Mouse (Mus musculus): Measurements from ENCODE around the gene Ndufs1.
"Not testable (repeated sequence)": the region's sequence is repeated elsewhere in the genome, so short reads cannot be mapped to it uniquely, and the experiment has no call there.

Ndufs1 gene

DNA sequence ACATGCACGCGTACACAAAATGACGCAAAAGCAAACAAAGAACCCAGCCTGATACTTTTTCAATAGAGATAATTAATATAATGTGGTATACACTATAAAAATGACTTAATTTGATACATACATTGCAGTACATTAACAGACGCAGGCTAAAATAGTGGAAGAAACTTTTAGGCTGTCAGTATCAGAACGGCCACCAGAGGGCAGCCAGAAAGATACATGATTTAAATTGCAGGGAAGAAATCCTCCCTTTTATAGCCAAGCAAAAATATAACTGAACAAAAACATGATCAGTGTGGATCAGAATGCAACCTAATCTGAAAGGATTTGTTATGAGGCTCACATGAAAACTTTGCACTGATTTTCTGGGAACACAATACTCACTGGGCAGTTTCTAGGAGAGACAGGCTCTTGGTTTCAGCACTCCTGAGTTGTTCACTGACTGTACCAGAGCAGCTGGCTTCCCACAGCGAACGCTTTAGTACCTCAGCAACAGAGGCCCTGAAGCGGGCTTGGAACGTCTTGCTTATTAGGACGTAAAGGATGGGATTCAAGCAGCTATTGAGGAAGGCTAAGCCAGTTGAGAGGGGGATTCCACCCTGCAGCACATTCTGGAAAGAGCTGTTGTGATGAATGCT is 6.1 kb upstream of the Ndufs1 start:
- peak; percentile 32 to 71 for DNase-seq (ENCODE audit: low spot score in 2 of 2)

DNA sequence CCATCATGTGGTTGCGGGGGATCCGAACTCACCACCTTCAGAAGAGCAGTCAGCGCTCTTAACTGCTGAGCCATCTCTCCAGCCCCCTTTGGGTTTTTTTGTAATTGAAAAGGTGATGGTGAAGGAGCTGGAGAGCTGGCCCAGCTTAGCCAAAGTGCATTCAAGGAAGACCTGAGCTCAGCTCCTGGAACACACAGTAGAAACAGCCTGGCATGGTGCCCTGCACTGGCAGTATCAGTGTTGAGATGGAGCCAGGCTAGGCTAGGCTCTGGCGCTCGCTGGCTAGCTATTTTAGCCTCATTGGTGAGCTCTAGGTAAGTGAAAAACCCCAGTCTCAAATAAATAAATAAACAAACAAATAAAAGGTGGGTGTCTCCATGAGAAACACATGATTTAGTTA is 5.6 kb upstream of the Ndufs1 start:
- peak in 1 of 2 experiments; percentile 16 for DNase-seq (ENCODE audit: low spot score in 2 of 2)

DNA sequence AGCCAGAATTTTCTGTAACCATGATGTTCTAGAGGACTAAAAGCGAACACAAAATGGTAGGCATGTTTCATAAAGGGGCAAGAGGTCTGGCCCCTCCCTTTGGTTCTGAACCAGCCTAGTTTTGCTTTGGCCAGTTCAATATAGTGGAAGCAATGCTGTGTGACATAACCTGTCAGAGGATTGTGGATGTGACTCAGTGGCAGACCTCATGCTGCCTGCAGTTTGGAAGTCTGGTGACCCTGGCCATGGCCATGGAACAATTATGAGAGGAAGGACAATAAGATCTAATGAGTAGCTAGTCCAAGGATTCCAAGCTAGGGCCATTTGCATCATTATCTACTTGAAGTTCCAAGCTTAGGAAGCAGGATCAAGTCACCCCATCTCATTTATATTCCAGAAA is 4.8 kb upstream of the Ndufs1 start:
- DNase-seq (ENCODE audit: low spot score in 2 of 2): no peak

DNA sequence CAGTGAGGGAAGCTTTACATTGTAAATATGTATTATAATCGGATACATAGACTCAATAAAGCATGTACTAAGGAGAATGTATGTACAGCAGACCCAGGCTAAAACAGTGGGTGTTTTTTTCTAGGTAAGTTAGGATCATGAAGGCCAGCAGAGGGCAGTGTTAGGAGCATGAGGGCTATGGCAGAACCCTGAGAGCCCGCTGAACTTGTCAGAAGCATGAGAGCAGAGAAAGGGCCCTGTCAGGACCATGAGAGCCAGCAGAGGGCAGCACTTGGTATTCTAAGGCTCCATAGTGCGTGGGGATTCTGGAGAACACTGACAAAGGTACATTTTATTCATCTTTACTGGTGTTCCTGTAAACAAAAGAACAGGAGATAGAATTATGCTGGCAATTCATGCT is 4.4 kb upstream of the Ndufs1 start:
- peak; percentile 83 to 95 for DNase-seq (ENCODE audit: low spot score in 2 of 2)

DNA sequence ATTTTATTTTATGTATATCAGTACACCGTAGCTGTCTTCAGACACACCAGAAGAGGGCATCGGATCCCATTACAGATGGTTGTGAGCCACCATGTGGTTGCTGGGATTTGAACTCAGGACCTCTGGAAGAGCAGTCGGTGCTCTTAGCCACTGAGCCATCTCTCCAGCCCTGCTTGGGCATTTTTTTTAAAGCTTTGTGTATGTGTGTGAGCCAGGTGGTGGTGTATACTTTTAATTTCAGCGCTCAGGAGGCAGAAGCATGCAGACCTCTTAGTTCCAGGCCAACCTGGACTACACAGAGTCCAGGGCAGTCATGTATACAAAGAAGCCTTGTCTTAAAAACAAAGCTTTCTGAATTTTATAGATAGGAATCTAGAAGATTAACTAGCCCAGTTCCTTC is 3.9 kb upstream of the Ndufs1 start:
- DNase-seq (ENCODE audit: low spot score in 2 of 2): not testable (repeated sequence)

DNA sequence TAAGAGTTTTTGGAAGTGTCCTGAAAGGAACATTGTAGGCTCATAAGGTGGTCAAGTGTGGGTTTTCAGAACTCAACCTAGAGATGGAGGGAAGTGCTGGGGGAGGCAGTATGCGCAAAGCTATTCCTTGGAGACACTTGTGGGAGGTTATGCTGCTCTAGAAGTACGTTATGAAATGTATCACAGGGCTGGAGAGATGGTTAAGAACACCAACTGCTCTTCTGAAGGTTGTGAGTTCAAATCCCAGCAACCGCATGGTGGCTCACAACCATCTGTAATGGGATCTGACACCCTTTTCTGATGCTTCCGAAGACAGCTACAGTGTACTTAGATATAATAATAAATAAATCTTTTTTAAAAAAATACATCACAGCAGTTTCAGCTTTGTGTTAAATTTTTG is 3.5 kb upstream of the Ndufs1 start:
- no peak for DNase-seq (ENCODE audit: low spot score in 2 of 2)

DNA sequence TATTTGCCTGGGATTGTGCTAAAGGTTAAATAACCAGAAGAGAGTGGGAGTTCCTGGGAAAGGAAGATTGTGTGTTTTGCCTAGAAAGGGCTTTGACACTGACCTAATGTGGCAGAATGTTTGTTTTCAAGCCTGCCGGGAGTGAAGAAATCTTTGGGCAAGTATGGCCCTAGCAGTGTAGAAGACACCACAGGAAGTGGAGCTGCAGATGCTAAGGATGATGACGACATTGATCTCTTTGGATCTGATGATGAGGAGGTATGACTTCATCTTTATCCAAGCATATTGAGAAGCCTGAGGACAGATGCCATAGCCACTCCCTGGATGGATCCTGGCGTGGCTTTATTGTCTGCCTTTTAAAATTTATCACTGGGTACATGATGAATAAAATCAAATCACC is 1.7 kb upstream of the Ndufs1 start:
- no peak for DNase-seq (ENCODE audit: low spot score in 2 of 2)

DNA sequence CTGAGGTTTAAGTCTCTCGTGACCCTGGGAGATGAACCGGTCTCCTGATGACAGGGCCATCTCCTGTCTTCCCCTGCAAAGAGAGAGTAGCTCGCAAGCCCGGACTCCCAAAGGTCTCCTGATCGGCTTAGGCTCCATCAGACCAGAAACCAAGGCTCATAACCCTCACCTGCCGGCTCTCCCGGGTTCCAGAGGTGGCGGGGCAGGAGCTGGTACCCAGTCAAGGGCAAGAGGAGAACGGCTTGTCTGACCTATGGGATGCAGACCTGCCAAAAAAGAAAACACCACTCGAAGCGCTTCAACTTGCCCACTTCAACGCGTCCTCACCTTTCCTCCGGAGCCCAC is 402 bp downstream of the Ndufs1 start:
- no peak for DNase-seq (ENCODE audit: low spot score in 2 of 2)

DNA sequence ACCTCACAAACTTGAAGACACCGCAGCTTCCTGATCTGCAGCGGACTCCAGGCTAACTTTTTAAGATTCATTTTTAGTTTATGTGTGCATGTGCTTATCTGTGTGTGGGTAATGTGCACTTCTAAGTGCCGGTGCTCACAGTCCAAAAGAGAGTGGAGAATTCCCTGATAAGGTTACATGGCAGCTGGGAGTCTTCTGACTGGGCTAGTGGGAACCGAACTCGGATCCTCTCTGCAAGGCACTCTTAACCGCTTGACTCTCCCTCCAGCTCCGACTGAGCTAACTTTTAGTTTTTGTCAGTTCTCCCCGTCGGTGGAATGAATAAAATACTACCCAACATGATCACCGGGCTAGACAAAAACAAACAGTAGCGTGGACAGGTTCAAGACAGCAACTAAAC is 780 bp downstream of the Ndufs1 start:
- peak in 1 of 2 experiments; percentile 54 for DNase-seq (ENCODE audit: low spot score in 2 of 2)

DNA sequence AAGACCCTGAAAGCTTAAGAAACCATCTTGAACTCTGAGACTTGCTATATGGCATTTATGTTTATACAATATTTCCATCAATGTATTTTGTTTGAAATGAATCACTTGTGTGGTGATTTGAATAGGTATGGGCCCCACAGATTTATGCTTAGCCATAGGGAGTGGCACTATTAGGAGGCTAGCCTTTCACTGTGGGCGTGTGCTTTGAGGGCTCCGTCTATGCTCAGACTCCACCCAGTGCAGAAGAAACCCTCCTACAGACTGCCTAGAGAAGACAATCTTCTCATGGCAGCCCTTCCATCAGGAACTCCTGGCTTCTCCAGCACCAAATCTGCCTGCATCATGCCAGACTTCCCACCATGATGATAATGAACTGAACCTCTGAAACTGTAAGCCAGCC is 8.0 kb downstream of the Ndufs1 start:
- DNase-seq (ENCODE audit: low spot score in 2 of 2): no peak

DNA sequence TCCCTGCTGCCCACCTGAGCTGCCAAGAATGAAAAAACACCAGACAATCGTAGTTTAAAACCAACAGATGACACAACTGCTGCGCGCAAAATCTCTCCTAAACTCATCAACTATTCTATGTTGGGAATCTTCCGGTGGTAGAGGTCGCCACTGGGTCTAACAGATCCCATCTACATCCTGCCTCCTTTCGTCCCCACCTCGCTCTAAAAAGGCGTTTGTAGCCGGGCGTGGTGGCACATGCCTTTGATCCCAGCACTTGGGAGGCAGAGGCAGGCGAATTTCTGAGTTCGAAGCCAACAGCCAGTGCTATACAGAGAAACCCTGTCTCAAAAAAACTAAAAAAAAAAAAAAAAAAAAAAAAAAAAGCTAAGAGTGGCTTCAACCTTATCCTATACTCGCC is 36.4 kb downstream of the Ndufs1 start:
- DNase-seq (ENCODE audit: low spot score in 2 of 2): no peak

DNA sequence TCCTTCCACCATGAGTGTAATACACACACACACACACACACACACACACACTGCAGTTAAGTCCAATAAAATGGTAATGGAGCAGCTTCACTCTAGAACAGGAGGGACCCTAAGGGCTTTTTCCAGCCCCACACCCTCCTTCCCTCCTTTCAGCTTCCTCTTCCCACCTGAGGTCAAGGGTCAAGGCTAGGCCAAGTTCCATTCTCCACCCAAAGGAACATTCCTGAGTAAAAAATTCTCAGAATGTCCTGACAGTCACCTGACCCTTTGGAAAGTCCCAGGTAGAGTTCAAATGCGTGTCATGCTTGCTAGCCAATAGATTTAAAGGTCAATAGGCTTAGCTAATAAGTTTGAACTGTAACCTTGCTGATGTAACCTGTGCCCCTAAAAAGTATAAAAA is 38.0 kb downstream of the Ndufs1 start:
- not testable (repeated sequence) for DNase-seq (ENCODE audit: low spot score in 2 of 2)

DNA sequence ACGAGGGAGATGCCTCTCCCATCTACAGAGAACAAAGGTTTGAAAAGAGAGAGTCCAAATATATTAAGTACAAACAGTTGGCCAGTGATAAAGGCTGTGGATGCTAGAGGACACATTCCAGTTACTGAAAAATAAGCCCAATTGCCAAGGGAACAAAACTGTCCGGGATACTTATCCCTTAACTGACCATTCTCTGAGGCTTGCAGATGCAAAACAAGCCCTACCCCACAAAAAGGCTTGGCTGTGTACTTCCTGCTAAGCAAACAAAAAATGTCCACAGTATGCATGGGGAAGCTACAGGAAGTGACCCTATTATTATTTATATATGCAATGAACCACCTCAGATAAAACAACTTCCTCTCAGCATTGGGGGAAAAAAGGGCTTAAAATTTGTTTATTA is 38.7 kb downstream of the Ndufs1 start:
- DNase-seq (ENCODE audit: low spot score in 2 of 2): no peak

DNA sequence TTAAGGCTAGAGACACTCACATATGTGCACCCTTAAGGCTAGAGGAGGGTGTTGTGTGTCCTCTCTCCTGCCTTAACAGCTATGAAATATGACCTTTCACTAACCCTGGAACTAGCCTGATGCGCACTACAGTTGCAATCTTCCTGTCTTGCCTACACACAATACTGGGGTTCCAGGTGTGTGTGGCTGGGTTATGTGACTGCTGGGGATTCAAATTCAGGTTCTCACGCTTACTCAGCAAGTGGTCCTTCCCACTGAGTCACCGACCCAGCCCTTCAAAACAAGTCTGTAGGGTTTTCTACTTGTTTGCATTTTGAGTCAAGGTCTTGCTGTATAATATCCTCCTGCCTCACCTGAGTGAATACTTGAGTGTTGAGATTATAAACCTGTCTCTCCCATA is 42.1 kb downstream of the Ndufs1 start:
- no peak for DNase-seq (ENCODE audit: low spot score in 2 of 2)

DNA sequence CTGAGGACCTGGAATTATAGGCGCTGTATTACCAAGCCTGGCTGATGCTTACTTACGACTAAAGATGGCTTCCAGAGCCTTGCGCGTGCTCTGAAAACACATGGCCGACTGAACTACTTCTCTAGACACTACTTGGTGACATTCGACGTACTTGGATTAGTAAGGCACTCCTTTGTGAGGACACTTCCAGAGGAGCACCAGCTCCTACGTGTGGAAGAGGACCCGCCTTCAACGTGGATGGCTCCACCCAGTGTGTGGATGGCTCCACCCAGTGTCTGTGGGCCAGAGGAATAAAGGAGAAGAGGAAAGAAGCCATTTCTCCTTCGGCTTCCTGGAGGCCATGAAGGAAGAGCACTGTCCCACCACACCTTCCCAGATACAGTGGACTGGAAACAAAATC is 44.9 kb downstream of the Ndufs1 start:
- DNase-seq (ENCODE audit: low spot score in 2 of 2): no peak

DNA sequence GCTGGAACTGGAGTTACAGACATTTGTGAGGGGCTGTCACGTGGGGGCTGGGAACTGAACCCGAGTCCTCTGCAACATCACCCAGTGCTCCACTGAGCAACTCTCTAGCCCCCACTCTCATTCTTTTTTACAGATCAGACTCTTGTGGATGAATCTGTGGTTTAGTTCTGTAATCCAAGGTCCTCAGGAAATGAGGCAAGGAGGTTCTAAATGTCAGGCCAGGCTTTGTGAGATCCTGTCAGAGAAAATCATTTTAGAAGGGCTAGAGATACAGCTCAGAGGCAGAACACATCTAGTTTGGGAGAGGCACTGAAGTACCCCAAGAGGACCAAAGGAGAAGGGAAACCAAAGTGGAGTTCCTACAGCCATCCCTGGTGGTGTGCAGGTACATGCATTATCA is 45.8 kb downstream of the Ndufs1 start:
- no peak for DNase-seq (ENCODE audit: low spot score in 2 of 2)

DNA sequence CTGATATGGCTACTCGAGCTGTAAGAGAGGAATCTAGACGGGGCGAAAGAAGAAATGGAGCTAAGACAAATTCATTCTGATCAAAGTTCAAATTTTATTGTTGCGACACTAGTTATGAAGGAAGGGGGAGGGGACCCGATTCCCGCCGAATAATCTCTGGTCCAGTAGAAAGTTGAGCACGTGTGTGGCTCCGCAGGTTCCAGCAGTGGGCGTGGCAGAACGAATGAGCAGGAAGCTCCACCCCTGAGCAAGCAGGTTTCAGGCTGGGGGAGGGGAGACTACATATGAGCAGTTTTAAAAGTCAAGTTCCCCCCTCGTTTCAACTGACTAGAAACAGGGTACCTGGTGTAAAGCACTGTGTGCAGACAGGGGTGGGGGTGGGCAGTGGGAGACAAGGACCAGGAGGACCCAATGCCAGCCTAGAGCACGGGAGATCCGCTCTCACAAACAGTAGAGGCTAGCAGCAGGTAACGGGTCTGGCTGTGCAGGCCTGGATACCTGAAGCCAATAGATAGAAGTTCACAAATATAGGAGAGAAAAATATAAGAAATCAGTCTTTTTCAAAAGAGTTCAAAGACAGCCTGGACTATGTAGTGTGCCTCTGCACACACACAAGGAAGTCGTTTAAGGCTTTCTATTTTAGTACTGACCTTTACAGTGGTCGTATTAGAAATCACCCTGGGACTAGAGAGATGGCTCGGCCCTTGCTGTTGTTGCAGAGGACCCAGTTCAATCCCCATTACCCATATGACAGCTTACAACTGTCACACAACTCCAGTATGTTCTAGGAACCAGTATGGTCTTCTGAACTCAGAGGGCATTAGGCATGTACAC is 46.6 kb downstream of the Ndufs1 start:
- DNase-seq (ENCODE audit: low spot score in 2 of 2): no peak

DNA sequence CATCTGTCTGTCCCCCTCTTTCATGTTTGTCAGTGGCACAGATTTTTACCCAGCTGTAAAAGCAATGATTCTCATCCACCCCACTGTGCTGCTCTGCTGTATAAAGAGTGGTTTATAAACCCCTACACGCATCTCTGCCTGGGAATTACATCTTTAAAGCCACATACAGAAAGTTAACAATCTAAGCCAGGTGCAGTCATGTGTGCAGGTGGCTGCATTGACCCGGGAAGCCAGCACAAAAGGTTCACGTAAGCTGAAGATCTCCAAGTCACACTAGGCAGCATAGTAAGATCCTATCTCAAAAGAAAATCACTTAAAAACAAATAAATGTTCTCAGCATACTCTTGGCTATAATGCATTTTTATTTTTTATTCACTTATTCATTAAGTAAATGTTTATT is 47.4 kb downstream of the Ndufs1 start:
- no peak for DNase-seq (ENCODE audit: low spot score in 2 of 2)

DNA sequence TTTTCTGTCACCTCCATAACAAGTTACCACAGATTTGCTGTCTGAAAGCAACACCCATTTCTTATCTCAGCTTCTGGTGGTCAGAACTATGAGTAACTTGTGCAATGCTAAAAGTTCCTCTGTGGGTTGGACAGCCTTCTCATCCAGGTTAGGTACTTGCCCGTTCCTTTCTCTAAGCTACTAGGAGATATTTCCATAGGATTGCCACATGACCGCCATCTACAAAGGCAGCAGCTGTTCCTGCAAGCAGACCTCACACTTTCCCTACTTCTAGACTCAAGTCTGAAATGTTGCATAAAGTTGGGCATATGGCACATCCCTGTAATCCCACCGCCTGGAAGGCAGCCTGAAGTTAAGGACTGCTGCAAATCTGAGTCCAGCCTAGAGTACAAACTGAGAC is 50.4 kb downstream of the Ndufs1 start:
- DNase-seq (ENCODE audit: low spot score in 2 of 2): no peak

DNA sequence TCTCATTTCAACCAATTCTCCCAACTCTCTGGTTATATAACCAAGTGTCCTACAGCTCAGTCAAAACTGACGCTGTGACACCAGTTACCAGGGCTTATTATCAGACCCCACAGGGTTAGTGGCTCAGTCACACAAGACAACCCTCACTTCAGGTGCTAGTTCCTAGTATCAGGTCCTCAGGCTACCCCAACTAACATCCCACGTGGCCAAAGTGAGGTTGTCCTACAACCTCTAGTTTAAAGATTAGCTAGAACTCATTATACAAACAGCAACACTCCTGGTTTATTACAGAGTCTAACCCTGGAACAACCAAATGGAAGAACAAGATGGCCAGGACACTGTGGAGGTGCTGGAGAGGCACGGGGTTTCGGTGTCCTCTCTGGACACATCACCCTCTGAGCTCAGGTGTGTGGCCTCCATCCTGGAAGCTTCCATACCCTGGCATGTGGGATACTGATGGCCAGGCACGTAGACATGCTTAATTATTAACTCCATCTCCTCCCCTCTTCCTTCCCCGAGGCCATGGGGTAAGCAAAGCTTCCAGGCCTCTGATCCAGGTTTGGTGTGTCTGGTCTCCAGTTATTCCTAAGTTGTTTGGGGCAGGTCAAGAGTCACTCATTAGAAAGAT is 52.7 kb downstream of the Ndufs1 start:
- DNase-seq (ENCODE audit: low spot score in 2 of 2): no peak

DNA sequence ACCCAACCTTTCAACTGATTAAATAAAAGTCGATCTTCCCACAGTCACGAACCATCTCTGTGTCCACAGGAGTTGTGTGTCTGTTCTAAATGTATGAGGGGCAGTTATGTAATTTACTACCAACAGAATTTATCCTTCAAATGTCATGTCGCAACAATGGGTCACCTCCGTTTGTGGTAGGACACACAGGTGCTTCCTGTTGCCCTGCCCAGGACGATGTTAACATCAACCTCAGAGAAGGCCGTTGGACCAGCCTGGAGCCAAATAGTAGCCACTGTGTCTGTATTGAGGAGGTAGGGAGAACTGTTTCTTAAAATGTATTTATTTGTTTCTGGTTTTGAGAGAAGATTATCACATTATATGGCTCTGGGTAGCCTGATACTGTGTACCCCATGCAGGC is 54.6 kb downstream of the Ndufs1 start:
- DNase-seq (ENCODE audit: low spot score in 2 of 2): no peak

DNA sequence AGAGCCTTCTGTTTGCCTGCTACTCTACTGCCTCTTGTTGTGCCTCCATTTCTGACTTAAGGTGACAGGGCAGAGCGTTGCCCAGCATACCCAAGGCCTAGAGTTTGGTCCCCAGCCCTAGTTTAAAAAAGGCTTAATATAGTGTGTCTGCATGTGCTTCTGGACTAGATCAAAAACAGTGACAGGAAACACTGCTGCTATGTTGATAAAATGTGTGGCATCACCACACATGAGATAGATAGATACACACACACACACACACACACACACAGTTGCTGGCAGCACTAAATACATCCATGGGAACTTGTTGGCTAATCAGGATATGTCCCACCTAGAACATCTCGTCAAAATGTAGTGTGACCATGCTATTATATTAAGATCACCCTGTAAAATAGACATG is 56.3 kb downstream of the Ndufs1 start:
- no peak for DNase-seq (ENCODE audit: low spot score in 2 of 2)

DNA sequence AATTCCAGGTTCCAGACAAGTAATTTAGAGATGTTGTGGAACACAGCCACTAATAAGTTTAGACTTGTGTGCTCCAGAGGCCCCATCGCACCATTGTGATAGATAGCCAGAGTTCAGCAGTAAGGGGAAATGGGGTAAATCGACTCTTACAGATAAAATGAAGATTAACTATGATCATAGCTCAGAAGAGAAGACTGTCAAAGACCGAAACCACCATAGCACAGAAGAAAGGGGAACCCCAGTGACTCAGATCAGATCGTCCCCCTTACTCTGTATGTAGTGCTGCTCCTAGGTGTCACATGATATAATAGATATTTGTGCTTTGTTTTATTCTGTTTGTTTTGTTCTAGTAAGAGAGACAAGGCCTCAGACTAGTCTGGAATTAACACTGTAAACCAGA is 57.0 kb downstream of the Ndufs1 start:
- no peak for DNase-seq (ENCODE audit: low spot score in 2 of 2)
